Mouse (Mus musculus): ENCODE data around the gene Rack1.
A peak's percentile ranks its signal among the peaks of the same experiment; 100 is the strongest.
"Not testable (repeated sequence)": the region's sequence is repeated elsewhere in the genome, so short reads cannot be mapped to it uniquely, and the experiment has no call there.

Rack1 gene

GRCm38 (mm10) chr11:48799921-48800701 lies at the start of gene Rack1:
Gene Rack1 (plus strand): TSS chr11:48800332.
- peak; percentile 92 for DNase-seq (ENCODE audit: low read depth, low spot score)

GRCm38 (mm10) chr11:48750428-48750827 lies 49.7 kb upstream of the Rack1 start:
- DNase-seq (ENCODE audit: low read depth, low spot score): no peak

- DNase-seq (ENCODE audit: low read depth, low spot score): not testable (repeated sequence)
Measured at GRCm38 (mm10) chr11:48753534-48753933, 46.6 kb upstream of the Rack1 start.

GRCm38 (mm10) chr11:48759021-48759420 lies 41.1 kb upstream of the Rack1 start:
- no peak for DNase-seq (ENCODE audit: low read depth, low spot score)

- DNase-seq (ENCODE audit: low read depth, low spot score): no peak
Measured at GRCm38 (mm10) chr11:48764119-48764518, 36.0 kb upstream of the Rack1 start.

GRCm38 (mm10) chr11:48767195-48767876 lies 32.8 kb upstream of the Rack1 start:
- no peak for DNase-seq (ENCODE audit: low read depth, low spot score)

GRCm38 (mm10) chr11:48771691-48772090 lies 28.4 kb upstream of the Rack1 start:
- DNase-seq (ENCODE audit: low read depth, low spot score): peak; percentile 78

GRCm38 (mm10) chr11:48774443-48775298 lies 25.5 kb upstream of the Rack1 start:
- DNase-seq (ENCODE audit: low read depth, low spot score): peak; percentile 76

- peak; percentile 49 for DNase-seq (ENCODE audit: low read depth, low spot score)
Measured at GRCm38 (mm10) chr11:48775483-48775882, 24.6 kb upstream of the Rack1 start.

GRCm38 (mm10) chr11:48776664-48777063 lies 23.5 kb upstream of the Rack1 start:
- DNase-seq (ENCODE audit: low read depth, low spot score): peak; percentile 61

- no peak for DNase-seq (ENCODE audit: low read depth, low spot score)
Measured at GRCm38 (mm10) chr11:48777303-48777702, 22.8 kb upstream of the Rack1 start.

- DNase-seq (ENCODE audit: low read depth, low spot score): peak; percentile 83
Measured at GRCm38 (mm10) chr11:48779450-48779849, 20.7 kb upstream of the Rack1 start.

- peak; percentile 32 for DNase-seq (ENCODE audit: low read depth, low spot score)
Measured at GRCm38 (mm10) chr11:48782243-48782642, 17.9 kb upstream of the Rack1 start.

GRCm38 (mm10) chr11:48787455-48788211 lies 12.5 kb upstream of the Rack1 start:
- DNase-seq (ENCODE audit: low read depth, low spot score): peak; percentile 95

GRCm38 (mm10) chr11:48788311-48789089 lies 11.6 kb upstream of the Rack1 start:
- peak; percentile 94 for DNase-seq (ENCODE audit: low read depth, low spot score)

- no peak for DNase-seq (ENCODE audit: low read depth, low spot score)
Measured at GRCm38 (mm10) chr11:48789215-48789614, 10.9 kb upstream of the Rack1 start.

GRCm38 (mm10) chr11:48789973-48790823 lies 9.9 kb upstream of the Rack1 start:
- DNase-seq (ENCODE audit: low read depth, low spot score): peak; percentile 93

- no peak for DNase-seq (ENCODE audit: low read depth, low spot score)
Measured at GRCm38 (mm10) chr11:48790946-48791345, 9.2 kb upstream of the Rack1 start.

- DNase-seq (ENCODE audit: low read depth, low spot score): not testable (repeated sequence)
Measured at GRCm38 (mm10) chr11:48791894-48792293, 8.2 kb upstream of the Rack1 start.
